Mouse (Mus musculus): ENCODE results near the gene Capzb. TPM values are rescaled to one million over a fixed set of nuclear protein-coding genes. Genes with fewer than 3 reads are reported as not detected.

Gene Capzb
- total RNA-seq, 2 experiments from 2014 or later, result 418 to 433 TPM

GRCm38 (mm10) chr4:139289017-139289416 is 96.3 kb downstream of the Capzb start:
- DNase-seq, result peak; percentile 57 to 64

GRCm38 (mm10) chr4:139291099-139291498 is 98.4 kb downstream of the Capzb start:
- intact Hi-C loops (cut with DNase I), result no loop called here
- DNase-seq, result no peak

More at GRCm38 (mm10) chr4:139289017-139289416, 96.3 kb downstream of the Capzb start:
- intact Hi-C loops (cut with DNase I), result loop anchor here (5.0 kb wide), 1 partner anchor 48 kb away; no protein-coding TSS in a partner anchor

- DNase-seq, result no peak
- intact Hi-C loops (cut with DNase I), result no loop called here
These were observed 99.3 kb downstream of the Capzb start for GRCm38 (mm10) chr4:139292038-139292437.

- intact Hi-C loops (cut with DNase I), result no loop called here
- peak; percentile 62 to 79 for DNase-seq
These were observed 104.9 kb downstream of the Capzb start for GRCm38 (mm10) chr4:139297566-139297965.

- DNase-seq, result no peak
- intact Hi-C loops (cut with DNase I), result no loop called here
These were observed 106.1 kb downstream of the Capzb start for GRCm38 (mm10) chr4:139298671-139299366.

GRCm38 (mm10) chr4:139301780-139302179 is 109.1 kb downstream of the Capzb start:
- DNase-seq, result no peak

GRCm38 (mm10) chr4:139302241-139302640 is 109.5 kb downstream of the Capzb start:
- intact Hi-C loops (cut with DNase I), result no loop called here
- DNase-seq, result no peak

More at GRCm38 (mm10) chr4:139301780-139302179, 109.1 kb downstream of the Capzb start:
- intact Hi-C loops (cut with DNase I), result no loop called here

- DNase-seq, result no peak
- intact Hi-C loops (cut with DNase I), result no loop called here
These were observed 112.8 kb downstream of the Capzb start for GRCm38 (mm10) chr4:139305521-139305920.

GRCm38 (mm10) chr4:139307916-139308315 is 115.2 kb downstream of the Capzb start:
- no peak for DNase-seq
- intact Hi-C loops (cut with DNase I), result no loop called here

GRCm38 (mm10) chr4:139309651-139310050 is 117.0 kb downstream of the Capzb start:
- intact Hi-C loops (cut with DNase I), result no loop called here
- DNase-seq, result no peak

GRCm38 (mm10) chr4:139310171-139310898 is 117.6 kb downstream of the Capzb start, which contains the start of the genes Pqlc2 and Akr7a5:
TSS of gene Pqlc2 (minus strand) at chr4:139310708.
TSS of gene Akr7a5 (plus strand) at chr4:139310744.
- DNase-seq, result peak; percentile 99 to 100
- intact Hi-C loops (cut with DNase I), result no loop called here

GRCm38 (mm10) chr4:139310899-139311701 is 118.4 kb downstream of the Capzb start:
- DNase-seq, result no peak
- intact Hi-C loops (cut with DNase I), result no loop called here

GRCm38 (mm10) chr4:139311707-139312106 is 119.0 kb downstream of the Capzb start:
- DNase-seq, result no peak
- intact Hi-C loops (cut with DNase I), result no loop called here

- peak in 1 of 2 experiments; percentile 45 for DNase-seq
- intact Hi-C loops (cut with DNase I), result no loop called here
These were observed 119.9 kb downstream of the Capzb start for GRCm38 (mm10) chr4:139312632-139313031.

GRCm38 (mm10) chr4:139318449-139318848 is 125.8 kb downstream of the Capzb start:
- no peak for DNase-seq
- intact Hi-C loops (cut with DNase I), result no loop called here

- intact Hi-C loops (cut with DNase I), result no loop called here
- no peak for DNase-seq
These were observed 127.0 kb downstream of the Capzb start for GRCm38 (mm10) chr4:139319740-139320139.

GRCm38 (mm10) chr4:139330605-139331004 is 137.9 kb downstream of the Capzb start:
- intact Hi-C loops (cut with DNase I), result no loop called here
- DNase-seq, result peak; percentile 62 to 79

GRCm38 (mm10) chr4:139334631-139335295 is 142.1 kb downstream of the Capzb start:
- DNase-seq, result no peak
- intact Hi-C loops (cut with DNase I), result loop anchor here (2.0 to 5.0 kb wide), 2 partner anchors 47 to 250 kb away; no protein-coding TSS in a partner anchor

GRCm38 (mm10) chr4:139335507-139335906 is 142.8 kb downstream of the Capzb start:
- DNase-seq, result no peak
- intact Hi-C loops (cut with DNase I), result loop anchor here (2.0 to 5.0 kb wide), 2 partner anchors 48 to 251 kb away; no protein-coding TSS in a partner anchor
